Mouse (Mus musculus): ENCODE data around the gene Itga2b. TPM values are rescaled to one million over a fixed set of nuclear protein-coding genes. Genes with fewer than 3 reads are reported as not detected.

The Itga2b gene
- total RNA-seq, 4 experiments from 2014 or later, result 2.9 to 4.7 (median 4.1) TPM

GRCm38 (mm10) chr11:102435754-102436470, 34.0 kb downstream of the Itga2b start:
- DNase-seq, result peak; percentile 58

GRCm38 (mm10) chr11:102434816-102435705, 34.9 kb downstream of the Itga2b start:
- no peak for DNase-seq

GRCm38 (mm10) chr11:102434406-102434805, 35.5 kb downstream of the Itga2b start:
- peak; percentile 78 for DNase-seq

GRCm38 (mm10) chr11:102433866-102434265, 36.1 kb downstream of the Itga2b start:
- DNase-seq, result no peak

GRCm38 (mm10) chr11:102432896-102433295, 37.0 kb downstream of the Itga2b start:
- DNase-seq, result peak; percentile 94

GRCm38 (mm10) chr11:102432115-102432843, 37.6 kb downstream of the Itga2b start:
- DNase-seq, result no peak

GRCm38 (mm10) chr11:102431728-102432114, 38.2 kb downstream of the Itga2b start:
- no peak for DNase-seq

GRCm38 (mm10) chr11:102431018-102431645, 38.8 kb downstream of the Itga2b start:
- DNase-seq, result peak; percentile 72

- peak; percentile 92 for DNase-seq
These were observed 39.6 kb downstream of the Itga2b start, which contains the start of gene Grn for GRCm38 (mm10) chr11:102430121-102431017. Gene Grn (plus strand): TSS chr11:102430315.

- no peak for DNase-seq
These were observed 40.4 kb downstream of the Itga2b start for GRCm38 (mm10) chr11:102429551-102429950.

GRCm38 (mm10) chr11:102428981-102429540, 40.9 kb downstream of the Itga2b start:
- DNase-seq, result no peak

- no peak for DNase-seq
These were observed 44.2 kb downstream of the Itga2b start for GRCm38 (mm10) chr11:102425555-102426316.

- no peak for DNase-seq
These were observed 45.3 kb downstream of the Itga2b start for GRCm38 (mm10) chr11:102424666-102425065.

GRCm38 (mm10) chr11:102421559-102421958, 48.4 kb downstream of the Itga2b start:
- DNase-seq, result no peak

- DNase-seq, result peak; percentile 86
These were observed 51.0 kb downstream of the Itga2b start for GRCm38 (mm10) chr11:102418887-102419286.

GRCm38 (mm10) chr11:102417160-102417559, 52.8 kb downstream of the Itga2b start:
- no peak for DNase-seq

GRCm38 (mm10) chr11:102415034-102415802, 54.7 kb downstream of the Itga2b start:
- no peak for DNase-seq

GRCm38 (mm10) chr11:102413059-102413458, 56.9 kb downstream of the Itga2b start:
- no peak for DNase-seq

GRCm38 (mm10) chr11:102411704-102412103, 58.2 kb downstream of the Itga2b start:
- DNase-seq, result peak; percentile 87

All from adrenal gland, adult 8-10 months (tissue).